Mouse (Mus musculus) embryonic facial prominence, embryonic 14.5 days (tissue): ENCODE measurements at regions not wholly inside any gene's neighbourhood (a gene's known extent, or its start where the extent isn't known, plus 50 kb on each side); places are given as distances from the start of the nearest gene placed in this dataset.

Source experiments
- ATAC-seq: fragments of 200-750 bp; cut with Nextera tagmentation; 2 replicates; pipeline ENCODE4 v1.8.0; 2017; ENCODE audit warnings: low read depth, moderate number of reproducible peaks, moderate TSS enrichment
- DNase-seq: peaks from one replicate; pipeline ENCODE4 v3.0.0-alpha.2; 2015; ENCODE audit warnings: low spot score
- H3K27ac ChIP-seq: fragments of 300-500 bp; sonication (generic); replicated peaks from 2 replicates; pipeline ENCODE4 v1.5.1; 2014; ENCODE audit warnings: low read depth, mild to moderate bottlenecking, low read length, moderate library complexity
- H3K27me3 ChIP-seq: fragments of 300-500 bp; sonication (generic); replicated peaks from 2 replicates; pipeline ENCODE4 v1.6.1; 2014; ENCODE audit warnings: low read length; ENCODE audit not compliant: control insufficient read depth, insufficient read depth
- H3K36me3 ChIP-seq: fragments of 300-500 bp; sonication (generic); 2 replicates; pipeline ENCODE4 v1.6.1; 2014; ENCODE audit warnings: low read length, mixed read lengths; ENCODE audit not compliant: control insufficient read depth, insufficient read depth
- H3K4me1 ChIP-seq: fragments of 300-500 bp; sonication (generic); 2 replicates; pipeline ENCODE4 v1.6.1; 2014; ENCODE audit warnings: antibody characterized with exemption, low read length; ENCODE audit not compliant: control insufficient read depth, insufficient read depth
- H3K4me2 ChIP-seq: fragments of 300-500 bp; sonication (generic); 2 replicates; pipeline ENCODE4 v1.6.1; 2014; ENCODE audit warnings: low read depth, mild to moderate bottlenecking, low read length, moderate library complexity, mixed read lengths
- H3K4me3 ChIP-seq: fragments of 300-500 bp; sonication (generic); 2 replicates; pipeline ENCODE4 v1.5.1; 2014; ENCODE audit warnings: low read depth, mild to moderate bottlenecking, low read length
- H3K9ac ChIP-seq: fragments of 300-500 bp; sonication (generic); 2 replicates; pipeline ENCODE4 v1.6.1; 2014; ENCODE audit warnings: low read depth, mild to moderate bottlenecking, low read length, moderate library complexity, mixed read lengths
- H3K9me3 ChIP-seq: fragments of 300-500 bp; sonication (generic); 2 replicates; pipeline ENCODE4 v1.6.1; 2016; ENCODE audit warnings: low read length; ENCODE audit not compliant: control insufficient read depth
- WGBS: fragments of 180-500 bp; shearing (Covaris S2); extraction: QIAGEN DNeasy Blood & Tissue Kit; methylation state at CpG from one replicate; pipeline ENCODE4 v1.1.7; 2014; 5-methylcytosine and 5-hydroxymethylcytosine counted together

DNA sequence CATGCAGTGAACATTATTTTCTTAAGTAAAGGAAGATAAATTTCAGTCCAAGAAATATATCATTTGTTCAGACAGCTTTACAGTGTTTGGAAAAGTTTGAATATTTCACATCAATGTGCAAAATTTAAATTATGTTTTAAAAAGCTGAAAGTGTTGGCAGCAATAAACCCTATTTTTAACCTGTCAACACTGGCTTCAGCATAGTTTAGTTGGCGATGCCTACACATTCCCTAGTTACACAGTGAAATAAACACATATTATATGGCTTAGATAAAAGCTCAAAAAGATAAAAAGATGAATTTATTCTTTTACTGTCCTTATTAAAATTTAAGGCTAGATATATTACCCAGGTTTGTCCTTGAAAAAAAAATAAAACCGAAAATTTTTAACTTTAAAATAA, 471.8 kb upstream of the Ncam2 start:
- no peak for ATAC-seq
- H3K4me2 ChIP-seq: no peak overlapping the region

DNA sequence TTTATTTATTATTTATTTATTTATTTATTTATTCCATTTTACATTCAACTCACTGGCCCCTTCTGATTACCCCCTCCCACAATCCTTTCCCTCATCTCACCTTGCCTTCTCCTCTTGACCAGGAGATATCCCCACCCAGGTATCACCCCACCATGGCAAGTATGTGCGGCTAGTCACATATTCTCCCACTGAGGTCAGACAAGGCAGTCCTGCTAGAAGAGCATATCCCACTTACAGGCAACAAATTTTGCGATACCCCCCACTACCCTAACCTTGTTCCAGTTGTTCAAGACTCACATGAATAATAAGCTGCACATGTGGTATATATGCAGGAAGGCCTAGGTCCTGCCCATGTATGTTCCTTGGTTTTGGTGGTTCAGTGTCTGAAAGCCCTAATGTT, 427.2 kb upstream of the Ncam2 start:
- H3K4me2 ChIP-seq: no peak overlapping the region
- 96% methylated on average over 2 of the region's 2 CpGs for WGBS
- no peak for ATAC-seq
- no peaks in the 10 kb centered on the region for H3K4me1 ChIP-seq
- H3K9me3 ChIP-seq: no peaks in the 10 kb centered on the region
- DNase-seq: no peak
- no peak overlapping the region for H3K27ac ChIP-seq
- H3K9ac ChIP-seq: no peak overlapping the region
- no peaks in the 10 kb centered on the region for H3K36me3 ChIP-seq
- no peaks in the 10 kb centered on the region for H3K27me3 ChIP-seq
- H3K4me3 ChIP-seq: no peak overlapping the region

More for the DNA sequence above, 471.8 kb upstream of the Ncam2 start:
- no peaks in the 10 kb centered on the region for H3K9me3 ChIP-seq
- no peak overlapping the region for H3K4me3 ChIP-seq
- DNase-seq: no peak
- H3K27ac ChIP-seq: no peak overlapping the region
- H3K36me3 ChIP-seq: no peaks in the 10 kb centered on the region
- H3K27me3 ChIP-seq: no peaks in the 10 kb centered on the region
- H3K4me1 ChIP-seq: no peaks in the 10 kb centered on the region
- WGBS: 79% methylated on average over 2 of the region's 2 CpGs
- no peak overlapping the region for H3K9ac ChIP-seq

DNA sequence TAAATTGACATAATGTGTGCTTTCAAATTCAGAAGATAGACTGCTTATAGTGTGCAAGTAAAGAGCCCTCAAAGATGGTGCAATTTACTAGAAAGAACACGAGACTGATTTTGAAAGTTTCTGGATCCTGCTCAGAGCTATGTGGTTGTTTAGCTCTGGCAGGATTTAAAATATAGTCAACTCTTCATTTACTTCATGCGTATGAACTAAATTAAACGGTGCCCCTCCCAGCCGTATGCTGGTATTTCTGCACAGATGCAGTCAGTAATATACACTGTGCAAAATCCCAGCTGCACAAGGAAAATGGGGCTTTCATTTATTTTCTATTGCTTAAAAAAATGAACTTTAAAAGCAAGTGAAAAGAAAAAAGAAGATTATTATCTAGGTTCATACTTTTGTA, 383.4 kb upstream of the Ncam2 start:
- 56% methylated on average over 4 of the region's 4 CpGs for WGBS
- Histone ChIP-seq H3K27ac (no peak overlapping the region), H3K9ac (no peak overlapping the region), H3K9me3 (no peaks in the 10 kb centered on the region), H3K36me3 (no peaks in the 10 kb centered on the region), H3K27me3 (no peaks in the 10 kb centered on the region), H3K4me2 (no peak overlapping the region), H3K4me3 (no peak overlapping the region), H3K4me1 (no peaks in the 10 kb centered on the region)
- ATAC-seq (no peak), DNase-seq (peak; percentile 43)

DNA sequence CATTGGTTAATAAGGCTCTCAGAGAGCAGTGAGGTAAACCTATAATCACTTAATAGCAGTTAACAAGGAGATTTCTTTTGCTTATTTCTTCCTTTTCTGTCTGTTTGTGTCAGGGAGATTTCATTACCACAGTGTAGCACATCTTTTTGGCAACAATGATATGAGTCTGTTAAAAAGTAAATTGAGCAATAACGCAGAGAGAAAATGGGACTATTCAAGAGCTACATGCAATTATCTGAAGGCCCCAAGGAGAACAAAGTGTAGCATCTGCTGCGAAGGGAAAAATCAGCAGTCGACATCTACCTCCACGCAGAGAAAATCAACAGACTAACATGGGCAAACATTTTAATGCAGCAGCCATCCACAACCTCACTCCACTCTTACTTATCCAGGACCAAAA, 366.0 kb upstream of the Ncam2 start:
- Histone ChIP-seq H3K4me1 (no peaks in the 10 kb centered on the region), H3K27ac (no peak overlapping the region), H3K4me2 (no peak overlapping the region), H3K4me3 (no peak overlapping the region), H3K9me3 (no peaks in the 10 kb centered on the region), H3K9ac (no peak overlapping the region), H3K27me3 (no peaks in the 10 kb centered on the region), H3K36me3 (no peaks in the 10 kb centered on the region)
- ATAC-seq (no peak), DNase-seq (no peak)
- WGBS: 83% methylated on average over 4 of the region's 4 CpGs
